Mouse (Mus musculus): ENCODE data around the gene 2310061I04Rik. TPM values are rescaled to one million over a fixed set of nuclear protein-coding genes. Genes with fewer than 3 reads are reported as not detected.

The 2310061I04Rik gene
- total RNA-seq, 2 experiments from 2014 or later: 58.9 to 59.3 TPM

DNA sequence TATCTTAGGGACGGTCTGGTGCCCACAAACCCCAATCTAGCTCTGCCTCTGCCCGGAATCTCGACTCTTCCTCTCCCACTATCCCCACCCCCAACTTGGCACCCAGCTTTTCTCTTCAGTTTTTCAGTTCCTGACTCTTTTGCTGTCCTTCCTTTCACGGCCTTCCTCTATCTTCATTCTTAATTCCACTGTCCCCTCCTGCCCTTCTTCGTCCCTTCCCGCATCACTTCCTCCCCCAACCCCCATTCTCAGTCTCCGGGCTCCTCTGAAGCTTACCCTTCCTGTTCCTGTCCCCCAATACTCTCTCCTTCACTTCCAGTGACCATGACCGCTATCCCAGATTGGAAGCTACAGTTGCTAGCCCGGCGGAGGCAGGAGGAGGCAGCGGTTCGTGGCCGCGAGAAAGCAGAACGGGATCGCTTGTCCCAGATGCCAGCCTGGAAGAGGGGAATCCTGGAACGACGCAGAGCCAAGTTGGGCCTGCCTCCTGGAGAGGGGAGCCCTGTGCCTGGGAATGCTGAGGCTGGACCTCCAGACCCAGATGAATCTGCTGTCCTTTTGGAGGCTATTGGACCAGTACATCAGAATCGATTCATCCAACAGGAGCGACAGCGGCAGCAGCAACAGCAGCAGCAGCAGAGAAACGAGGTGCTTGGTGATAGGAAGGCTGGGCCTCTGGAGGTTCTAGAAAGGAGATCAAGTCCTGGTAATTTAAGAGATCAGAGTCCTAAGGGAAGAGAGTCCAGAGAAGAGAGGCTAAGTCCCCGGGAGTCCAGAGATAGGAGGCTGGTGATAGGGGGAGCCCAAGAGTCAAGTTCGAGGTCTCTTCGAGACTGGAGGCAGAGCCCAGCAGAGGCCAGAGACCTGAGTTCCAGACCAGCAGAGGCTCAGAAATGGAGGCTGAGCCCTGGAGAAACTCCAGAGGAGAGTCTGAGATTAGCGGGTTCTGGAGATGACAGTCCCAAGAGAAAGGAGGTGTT is 30.0 kb downstream of the 2310061I04Rik start:
- no peak for DNase-seq (ENCODE audit: extremely low spot score in 1 of 2, low spot score in 2 of 2)
- peak overlapping the region; percentile 71 for H3K4me3 ChIP-seq
- peak overlapping the region; percentile 87 for H3K27ac ChIP-seq
- peak; percentile 31 for TF ChIP-seq CTCF (IDR thresholded peaks at IDR 0.05)
- intact Hi-C loops (cut with DNase I): no loop called here

DNA sequence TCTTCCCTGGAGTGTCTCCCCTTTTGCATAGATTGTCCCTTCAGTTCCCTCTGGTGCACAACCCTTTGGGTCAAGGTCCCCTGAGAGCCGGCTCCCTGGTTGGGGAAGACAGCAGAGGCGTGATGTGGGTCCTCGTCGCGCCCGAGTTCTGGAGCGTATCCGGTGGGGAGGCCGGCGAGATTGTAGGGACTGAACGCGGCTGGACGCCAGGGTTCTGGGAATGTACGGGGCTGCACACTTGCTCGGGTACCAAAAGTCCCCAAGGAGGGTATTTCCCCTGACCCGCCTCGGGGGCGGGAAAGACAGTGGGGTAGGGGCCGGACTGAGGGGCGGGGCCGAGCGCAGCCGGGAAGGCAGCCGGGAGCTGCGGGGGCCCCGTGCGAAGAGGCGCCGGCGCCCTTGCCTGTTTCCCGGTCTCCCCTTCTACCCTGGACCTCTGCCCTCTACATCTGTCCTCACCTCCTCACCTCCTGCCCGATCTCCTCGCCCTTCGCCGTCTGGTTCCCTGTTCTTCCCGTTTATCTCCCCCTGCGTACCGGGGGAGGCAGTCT is 30.9 kb downstream of the 2310061I04Rik start:
- intact Hi-C loops (cut with DNase I): no loop called here
- no peak for DNase-seq (ENCODE audit: extremely low spot score in 1 of 2, low spot score in 2 of 2)
- H3K4me3 ChIP-seq: peak overlapping the region; percentile 71
- peak overlapping the region; percentile 87 for H3K27ac ChIP-seq
- TF ChIP-seq CTCF (IDR thresholded peaks at IDR 0.05): no peak

GRCm38 (mm10) chr17:35865481-35866280 is 31.6 kb downstream of the 2310061I04Rik start, which contains the start of gene Ppp1r18:
Ppp1r18 (plus strand) TSS chr17:35865593.
- intact Hi-C loops (cut with DNase I): no loop called here
- no peak for DNase-seq (ENCODE audit: extremely low spot score in 1 of 2, low spot score in 2 of 2)
- TF ChIP-seq CTCF (IDR thresholded peaks at IDR 0.05): no peak
- H3K4me3 ChIP-seq: peak within 1 kb of the TSS; percentile 71
- H3K27ac ChIP-seq: peak within 1 kb of the TSS; percentile 87

- DNase-seq (ENCODE audit: extremely low spot score in 1 of 2, low spot score in 2 of 2): no peak
- Histone ChIP-seq H3K4me3 (peak overlapping the region; percentile 71), H3K27ac (no peak overlapping the region)
- TF ChIP-seq CTCF (IDR thresholded peaks at IDR 0.05): no peak
- intact Hi-C loops (cut with DNase I): no loop called here
These were observed 32.3 kb downstream of the 2310061I04Rik start for GRCm38 (mm10) chr17:35864832-35865353.

- intact Hi-C loops (cut with DNase I): loop anchor here (2.0 kb wide), 1 partner anchor 21 kb away; the partner anchor contains the start of gene Mdc1
- peak within 1 kb of the TSS; percentile 51 for H3K27ac ChIP-seq
- DNase-seq (ENCODE audit: extremely low spot score in 1 of 2, low spot score in 2 of 2): peak; percentile 85 to 89
- TF ChIP-seq CTCF (IDR thresholded peaks at IDR 0.05): peak; percentile 33
- peak within 1 kb of the TSS; percentile 97 for H3K4me3 ChIP-seq
These were observed 35.9 kb downstream of the 2310061I04Rik start, which contains the start of gene Nrm for GRCm38 (mm10) chr17:35861198-35861857. Nrm (plus strand) TSS chr17:35861318.

DNA sequence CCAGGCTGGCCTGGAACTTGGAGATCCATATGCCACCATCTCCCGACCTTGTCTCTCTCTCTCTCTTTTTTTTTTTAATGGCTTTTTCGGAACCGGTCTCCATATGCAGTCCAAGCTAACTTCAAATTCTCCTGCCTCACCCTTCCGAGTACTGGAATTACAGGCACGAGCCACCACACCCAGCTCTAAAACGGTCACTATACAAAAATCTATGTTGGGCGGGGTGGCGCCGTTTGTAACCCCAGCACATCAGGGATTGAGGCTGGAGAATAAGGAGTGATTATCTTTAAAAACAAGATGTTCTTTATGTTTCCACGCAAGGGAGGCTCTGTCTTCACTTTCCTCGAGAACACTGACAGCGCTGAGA is 36.4 kb downstream of the 2310061I04Rik start:
- peak overlapping the region; percentile 51 for H3K27ac ChIP-seq
- peak overlapping the region; percentile 97 for H3K4me3 ChIP-seq
- no peak for DNase-seq (ENCODE audit: extremely low spot score in 1 of 2, low spot score in 2 of 2)
- TF ChIP-seq CTCF (IDR thresholded peaks at IDR 0.05): no peak
- intact Hi-C loops (cut with DNase I): loop anchor here (2.0 kb wide), 1 partner anchor 20 kb away; the partner anchor contains the start of gene Mdc1

DNA sequence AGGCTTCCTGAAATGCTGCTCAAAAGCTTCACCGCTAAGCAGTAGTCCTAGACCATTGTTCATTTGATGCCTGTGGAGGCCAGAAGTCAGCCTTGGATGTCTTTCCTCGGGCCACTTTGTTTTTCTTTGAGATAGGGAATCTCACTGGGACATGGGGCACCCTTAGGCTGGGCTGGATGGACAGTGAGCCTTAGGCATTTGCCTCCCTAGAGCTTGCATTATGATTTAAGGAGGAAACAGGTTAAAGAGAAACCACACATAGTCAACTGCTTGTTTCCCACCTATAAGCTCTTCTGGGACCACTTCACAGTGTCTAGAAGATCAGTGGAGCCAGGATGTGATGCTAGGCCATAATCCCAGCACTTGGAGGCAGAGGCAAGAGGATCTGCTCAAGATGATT is 37.4 kb downstream of the 2310061I04Rik start:
- no peak overlapping the region for H3K4me3 ChIP-seq
- no peak for TF ChIP-seq CTCF (IDR thresholded peaks at IDR 0.05)
- no peak for DNase-seq (ENCODE audit: extremely low spot score in 1 of 2, low spot score in 2 of 2)
- intact Hi-C loops (cut with DNase I): loop anchor here (2.0 kb wide), 1 partner anchor 19 kb away; the partner anchor contains the start of gene Mdc1
- no peak overlapping the region for H3K27ac ChIP-seq

- intact Hi-C loops (cut with DNase I): no loop called here
- Histone ChIP-seq H3K27ac (no peak overlapping the region), H3K4me3 (no peak overlapping the region)
- no peak for TF ChIP-seq CTCF (IDR thresholded peaks at IDR 0.05)
- DNase-seq (ENCODE audit: extremely low spot score in 1 of 2, low spot score in 2 of 2): no peak
These were observed 37.9 kb downstream of the 2310061I04Rik start for GRCm38 (mm10) chr17:35859371-35859770.

GRCm38 (mm10) chr17:35850974-35851373 is 46.3 kb downstream of the 2310061I04Rik start:
- no peak for TF ChIP-seq CTCF (IDR thresholded peaks at IDR 0.05)
- DNase-seq (ENCODE audit: extremely low spot score in 1 of 2, low spot score in 2 of 2): no peak

DNA sequence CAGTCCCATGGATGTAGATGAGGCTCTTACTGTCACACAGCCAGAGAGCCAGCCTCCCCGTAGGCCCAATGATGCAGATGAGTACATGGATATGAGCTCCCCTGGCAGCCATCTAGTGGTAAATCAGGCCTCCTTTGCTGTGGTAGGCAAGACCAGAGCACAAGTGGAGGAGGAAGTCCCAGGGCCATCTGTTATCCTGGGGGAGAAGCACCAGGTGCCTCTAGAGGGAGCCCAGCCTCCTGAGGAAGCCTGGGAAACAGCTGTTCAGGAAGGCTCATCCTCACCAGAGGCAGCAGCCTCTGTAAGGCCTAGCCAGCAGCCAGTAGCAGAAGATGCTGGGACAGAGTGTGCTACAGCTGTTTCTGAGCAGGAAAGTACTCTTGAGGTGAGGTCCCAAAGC is 49.1 kb downstream of the 2310061I04Rik start:
- Histone ChIP-seq H3K27ac (no peak overlapping the region), H3K4me3 (no peak overlapping the region)
- no peak for DNase-seq (ENCODE audit: extremely low spot score in 1 of 2, low spot score in 2 of 2)
- intact Hi-C loops (cut with DNase I): no loop called here
- TF ChIP-seq CTCF (IDR thresholded peaks at IDR 0.05): peak; percentile 35

More at GRCm38 (mm10) chr17:35850974-35851373, 46.3 kb downstream of the 2310061I04Rik start:
- H3K4me3 ChIP-seq: no peak overlapping the region
- H3K27ac ChIP-seq: no peak overlapping the region
- intact Hi-C loops (cut with DNase I): no loop called here

- Histone ChIP-seq H3K27ac (no peak overlapping the region), H3K4me3 (no peak overlapping the region)
- DNase-seq (ENCODE audit: extremely low spot score in 1 of 2, low spot score in 2 of 2): no peak
- intact Hi-C loops (cut with DNase I): no loop called here
- TF ChIP-seq CTCF (IDR thresholded peaks at IDR 0.05): peak; percentile 47
These were observed 53.7 kb downstream of the 2310061I04Rik start for GRCm38 (mm10) chr17:35843514-35843913.

Small RNAs within 50 kb of the gene (microRNA-seq; reads per million reads assigned to microRNA genes)
- 0.24 to 0.73 reads per million in 2 experiments for gene Gm28033
- gene Mir1894: 0.24 to 0.49 reads per million in 2 experiments

Other genes with a start within 250 kb of the 2310061I04Rik start
- 10 to 100 TPM; 33.2 to 42.6 TPM for gene Vars2, start 229.8 kb downstream of the 2310061I04Rik start, total RNA-seq (2021)
- gene Gtf2h4, start 223.7 kb downstream of the 2310061I04Rik start, total RNA-seq (2021): 10 to 100 TPM; 34.5 to 35.9 TPM
- gene Ddr1, start 192.8 kb downstream of the 2310061I04Rik start, total RNA-seq (2021): 10 to 100 TPM; 47.2 to 47.8 TPM
- 10 to 100 TPM; 14.7 to 17.5 TPM for gene Ier3, start 75.7 kb downstream of the 2310061I04Rik start, total RNA-seq (2021)
- gene Flot1, start 74.2 kb downstream of the 2310061I04Rik start, total RNA-seq (2021): 100 to 1,000 TPM; 137 to 144 TPM
- 100 to 1,000 TPM; 417 to 433 TPM for gene Tubb5, start 59.1 kb downstream of the 2310061I04Rik start, total RNA-seq (2021)
- gene Mdc1, start 55.9 kb downstream of the 2310061I04Rik start, total RNA-seq (2021): 10 to 100 TPM; 14.6 to 17.8 TPM
- 1 to 10 TPM; 2.1 to 4.1 TPM for gene Nrm, start 36.1 kb downstream of the 2310061I04Rik start, total RNA-seq (2021)
- 10 to 100 TPM in 1 of 2 experiments, 1 to 10 TPM in 1; 8.5 to 10.8 TPM for gene Ppp1r18, start 31.8 kb downstream of the 2310061I04Rik start, total RNA-seq (2021)
- gene Dhx16, start 17.6 kb downstream of the 2310061I04Rik start, total RNA-seq (2021): 10 to 100 TPM; 30.0 to 39.7 TPM
- gene Atat1, start 12.6 kb upstream of the 2310061I04Rik start, total RNA-seq (2021): 10 to 100 TPM; 51.8 to 63.6 TPM
- 10 to 100 TPM; 38.0 to 44.3 TPM for gene Mrps18b, start 19.0 kb upstream of the 2310061I04Rik start, total RNA-seq (2021)
- gene Ppp1r10, start 19.0 kb upstream of the 2310061I04Rik start, total RNA-seq (2021): 10 to 100 TPM; 68.8 to 70.6 TPM
- gene Abcf1, start 72.3 kb upstream of the 2310061I04Rik start, total RNA-seq (2021): 10 to 100 TPM; 70.4 to 72.6 TPM
- gene Gnl1, start 82.4 kb upstream of the 2310061I04Rik start, total RNA-seq (2021): 100 to 1,000 TPM; 186 TPM
- 10 to 100 TPM; 40.8 to 43.9 TPM for gene Prr3, start 82.8 kb upstream of the 2310061I04Rik start, total RNA-seq (2021)
- 1 to 10 TPM; 1.1 to 2.5 TPM for gene H2-T24, start 123.1 kb upstream of the 2310061I04Rik start, total RNA-seq (2021)
- 10 to 100 TPM; 13.6 to 17.2 TPM for gene H2-T23, start 135.4 kb upstream of the 2310061I04Rik start, total RNA-seq (2021)
- 10 to 100 TPM; 13.7 to 14.8 TPM for gene H2-T22, start 145.3 kb upstream of the 2310061I04Rik start, total RNA-seq (2021)
- not detected for gene Gm6034, start 145.5 kb upstream of the 2310061I04Rik start, total RNA-seq (2021)
- gene Gm11127, start 160.9 kb upstream of the 2310061I04Rik start, total RNA-seq (2021): 1 to 10 TPM; 1.1 to 1.5 TPM
- not detected for gene Gm19684, start 224.2 kb upstream of the 2310061I04Rik start, total RNA-seq (2021)
- gene Gm7030, start 232.0 kb upstream of the 2310061I04Rik start, total RNA-seq (2021): not detected

Measured in left cerebral cortex, adult 2 months (tissue).